Mouse (Mus musculus): ENCODE results near the gene Espn.

Gene Espn

GRCm38 (mm10) chr4:152125161-152126025 lies 26.8 kb downstream of the Espn start:
- DNase-seq (ENCODE audit: low spot score in 2 of 2), result peak; percentile 66 to 82

- no peak for DNase-seq (ENCODE audit: low spot score in 2 of 2)
Observed at GRCm38 (mm10) chr4:152124361-152124961, 27.7 kb downstream of the Espn start.

DNA sequence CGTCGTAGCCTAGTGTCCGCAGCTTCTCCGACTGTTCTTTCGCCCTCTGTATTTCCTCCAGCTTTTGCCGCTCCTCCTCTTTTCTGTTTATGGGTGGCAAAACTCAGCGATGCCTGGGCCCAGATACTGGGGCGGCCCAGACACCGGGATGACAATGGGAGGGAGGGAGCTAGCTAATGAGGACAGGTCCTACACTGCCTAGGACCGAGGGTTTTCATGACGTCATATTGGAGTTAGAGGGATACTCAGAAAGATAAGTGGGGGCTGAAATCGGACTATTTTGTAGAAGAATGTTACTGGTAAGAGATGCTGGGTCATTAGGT lies 31.0 kb downstream of the Espn start:
- DNase-seq (ENCODE audit: low spot score in 2 of 2), result no peak

- DNase-seq (ENCODE audit: low spot score in 2 of 2), result no peak
Observed at GRCm38 (mm10) chr4:152120311-152121182, 31.6 kb downstream of the Espn start.

DNA sequence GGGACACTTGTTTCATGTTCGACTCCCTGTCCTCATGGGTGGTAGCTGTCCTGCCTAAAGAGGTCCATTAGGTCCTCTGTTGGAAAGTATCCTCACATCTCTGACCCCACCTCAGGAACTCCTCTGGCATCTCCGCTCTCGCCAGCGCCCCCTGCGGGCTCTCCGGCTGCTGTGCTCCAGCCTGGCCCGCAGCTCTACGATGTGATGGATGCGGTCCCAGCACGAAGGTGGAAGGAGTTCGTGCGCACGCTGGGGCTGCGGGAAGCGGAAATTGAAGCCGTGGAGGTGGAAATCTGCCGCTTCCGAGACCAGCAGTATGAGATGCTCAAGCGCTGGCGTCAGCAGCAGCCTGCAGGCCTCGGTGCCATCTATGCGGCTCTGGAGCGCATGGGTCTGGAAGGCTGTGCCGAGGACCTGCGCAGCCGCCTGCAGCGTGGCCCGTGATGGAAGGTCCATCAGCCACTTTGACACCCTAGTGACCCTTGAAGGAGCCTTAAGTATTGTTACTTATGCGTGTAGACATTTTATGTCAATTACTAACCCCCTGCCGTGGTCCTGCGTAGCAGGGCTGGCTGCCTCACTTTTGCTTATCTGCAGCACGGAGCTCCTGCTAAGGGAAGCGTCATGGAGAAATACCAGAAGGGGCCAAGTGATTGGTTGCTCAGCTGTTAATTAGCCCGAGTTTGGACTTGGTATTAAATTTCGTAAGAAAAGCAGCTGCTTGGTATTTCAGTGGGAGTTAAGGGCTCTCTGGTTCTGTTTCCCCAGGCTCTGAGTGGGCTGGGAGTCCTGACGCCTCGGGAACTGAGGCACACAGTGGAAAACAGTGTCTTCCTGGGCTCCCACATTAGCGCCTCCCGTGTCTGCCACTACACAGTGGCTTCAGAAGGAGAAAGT lies 32.5 kb downstream of the Espn start:
- DNase-seq (ENCODE audit: low spot score in 2 of 2), result no peak

DNA sequence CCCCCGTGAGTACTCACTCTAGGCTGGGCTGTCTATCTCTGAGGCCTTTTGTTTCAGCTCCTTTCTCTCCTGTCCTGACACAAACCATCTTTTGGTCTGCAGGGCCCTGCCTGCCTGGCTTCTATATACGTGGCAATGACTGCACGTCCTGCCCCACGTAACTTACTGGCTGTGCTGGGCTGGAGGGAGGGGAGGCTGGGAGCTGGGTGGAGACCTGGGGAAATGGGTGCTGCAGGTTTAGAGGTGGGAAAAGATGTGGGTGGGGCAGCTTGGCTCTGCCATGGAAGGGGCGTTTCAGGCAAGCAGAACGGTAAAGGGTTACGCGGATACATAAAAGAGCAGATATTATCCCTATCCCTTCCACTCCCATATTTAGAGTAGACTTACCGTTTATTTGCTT lies 34.6 kb downstream of the Espn start:
- DNase-seq (ENCODE audit: low spot score in 2 of 2), result no peak

DNA sequence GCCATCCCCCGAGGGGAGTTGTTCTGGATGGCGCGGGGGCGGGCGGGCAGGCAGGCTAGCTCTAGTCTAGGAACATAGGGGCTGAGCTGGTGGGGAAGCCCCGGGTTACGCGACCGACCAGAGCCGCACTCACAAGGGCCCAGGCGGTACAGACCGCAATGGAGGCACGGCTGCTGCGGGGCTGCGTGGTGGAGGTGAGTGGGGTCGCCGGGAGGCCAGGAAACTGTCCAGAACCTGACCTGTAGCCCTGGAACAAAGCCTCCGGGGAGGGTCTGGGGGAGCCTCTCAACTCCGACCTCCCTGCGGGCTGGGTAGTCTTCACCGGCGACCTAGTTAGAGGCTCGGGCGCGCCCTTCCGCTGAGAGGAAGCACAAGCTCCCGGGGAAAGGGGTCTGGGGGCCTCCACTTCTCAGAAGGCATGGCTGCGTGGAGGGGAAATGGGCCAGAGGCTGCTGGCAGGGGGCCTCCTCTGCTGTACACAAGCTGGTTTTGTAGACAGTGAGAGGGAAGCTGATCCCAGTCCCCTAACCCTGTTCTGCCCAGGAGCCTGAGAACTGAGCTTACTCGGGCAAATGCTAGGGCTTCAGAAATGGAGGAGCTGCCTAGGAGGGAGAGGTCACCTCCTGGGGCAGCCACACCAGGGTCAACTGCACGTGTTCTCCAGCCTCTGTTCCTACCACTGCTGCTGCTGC lies 36.1 kb downstream of the Espn start, which contains the start of gene Tnfrsf25:
Tnfrsf25 (plus strand) TSS at position 14 of the 692 bp plus-strand sequence.
- no peak for DNase-seq (ENCODE audit: low spot score in 2 of 2)

DNA sequence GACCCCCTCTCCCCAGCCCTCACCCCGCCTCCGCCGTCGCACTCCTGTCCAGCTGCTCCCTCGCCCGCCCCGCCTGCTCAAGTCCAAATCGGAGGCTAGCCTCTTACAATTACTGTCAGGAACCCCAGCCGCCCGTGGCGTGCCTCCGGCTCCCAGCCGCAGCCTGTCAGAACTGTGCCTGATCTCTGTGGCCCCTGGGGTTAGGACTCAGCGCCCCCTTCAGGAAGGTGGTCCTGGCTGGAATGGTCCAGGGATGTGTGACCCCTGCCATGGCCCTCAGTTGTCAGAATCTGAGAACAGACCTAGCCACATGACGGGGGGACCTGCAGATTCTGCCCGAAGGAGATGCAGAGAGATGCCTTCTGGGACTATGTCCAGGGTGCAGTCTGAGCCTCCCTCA lies 38.1 kb downstream of the Espn start:
- no peak for DNase-seq (ENCODE audit: low spot score in 2 of 2)

DNA sequence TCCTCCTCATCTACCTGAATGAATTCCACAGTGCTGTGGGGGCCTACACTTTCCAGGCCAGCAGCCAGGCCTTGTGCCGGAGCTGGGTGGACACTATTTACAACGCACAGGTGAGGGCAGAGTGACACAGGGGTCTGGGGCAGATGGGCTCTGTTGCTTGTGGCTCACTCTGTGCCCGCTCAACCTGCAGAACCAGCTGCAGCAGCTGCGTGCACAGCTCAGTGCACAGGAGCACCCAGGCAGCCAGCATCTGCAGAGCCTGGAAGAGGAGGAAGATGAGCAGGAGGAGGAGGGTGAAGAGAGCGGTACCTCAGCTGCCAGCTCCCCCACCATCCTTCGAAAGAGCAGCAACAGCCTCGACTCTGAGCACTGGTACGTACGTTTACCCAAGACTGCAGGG lies 39.8 kb downstream of the Espn start:
- no peak for DNase-seq (ENCODE audit: low spot score in 2 of 2)

DNA sequence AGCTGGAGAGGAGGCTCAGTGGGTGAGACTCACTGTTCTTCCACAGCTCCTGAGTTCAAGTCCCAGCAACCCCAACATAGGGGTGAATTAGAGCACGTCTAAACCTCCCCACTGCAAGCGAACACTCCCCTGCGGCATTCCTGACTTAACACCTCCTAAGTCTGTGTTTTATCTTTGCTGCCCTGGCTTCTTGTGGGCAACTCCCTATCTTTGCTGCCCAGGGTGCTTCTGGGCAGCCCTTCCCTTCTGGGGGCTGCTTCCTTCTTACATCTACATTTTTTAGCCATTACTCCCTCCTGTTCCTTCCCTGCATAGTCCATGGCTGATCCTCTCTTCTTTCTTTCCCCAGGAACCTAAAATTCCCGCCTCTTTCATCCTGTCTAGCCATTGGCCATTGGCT lies 41.5 kb downstream of the Espn start:
- DNase-seq (ENCODE audit: low spot score in 2 of 2), result no peak

GRCm38 (mm10) chr4:152109509-152109908 lies 42.7 kb downstream of the Espn start:
- DNase-seq (ENCODE audit: low spot score in 2 of 2), result no peak

DNA sequence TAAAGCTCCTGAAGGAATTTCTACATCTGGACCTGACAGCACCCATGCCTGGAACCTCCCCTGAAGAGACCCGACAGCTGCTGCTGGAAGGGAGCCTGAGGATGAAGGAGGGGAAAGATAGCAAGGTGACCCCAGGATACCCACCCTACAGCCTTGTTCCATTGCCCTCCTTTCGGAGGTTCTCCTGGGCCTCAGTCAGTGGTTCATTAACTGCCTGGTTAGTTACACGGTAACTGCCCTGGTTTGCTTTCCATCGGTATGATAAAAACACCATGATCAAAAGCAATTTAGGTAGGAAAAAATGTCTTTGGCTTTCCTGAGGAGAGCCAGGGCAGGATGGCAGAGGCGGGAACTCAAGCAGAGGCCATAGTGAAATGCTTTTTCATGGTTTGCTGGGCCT lies 43.5 kb downstream of the Espn start:
- DNase-seq (ENCODE audit: low spot score in 2 of 2), result no peak

DNA sequence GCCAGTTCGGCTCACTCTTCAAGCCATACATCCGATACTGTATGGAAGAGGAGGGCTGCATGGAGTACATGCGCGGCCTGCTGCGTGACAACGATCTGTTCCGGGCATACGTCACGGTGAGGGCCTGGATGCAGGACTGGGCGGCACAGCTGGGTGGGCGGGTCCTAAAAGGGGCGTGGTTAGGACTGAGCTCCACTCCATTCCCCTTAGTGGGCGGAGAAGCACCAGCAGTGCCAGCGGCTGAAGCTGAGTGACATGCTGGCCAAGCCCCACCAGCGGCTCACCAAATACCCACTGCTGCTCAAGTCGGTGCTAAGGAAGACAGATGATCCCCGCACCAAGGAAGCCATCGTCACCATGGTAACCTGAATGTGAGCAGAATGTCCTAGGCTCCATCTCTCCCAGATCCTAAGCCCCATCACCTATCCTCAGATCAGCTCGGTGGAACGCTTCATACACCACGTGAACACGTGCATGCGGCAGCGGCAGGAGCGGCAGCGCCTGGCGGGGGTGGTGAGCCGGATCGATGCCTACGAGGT lies 44.1 kb downstream of the Espn start:
- DNase-seq (ENCODE audit: low spot score in 2 of 2), result no peak

- no peak for DNase-seq (ENCODE audit: low spot score in 2 of 2)
Observed at GRCm38 (mm10) chr4:152107493-152107892, 44.7 kb downstream of the Espn start.

DNA sequence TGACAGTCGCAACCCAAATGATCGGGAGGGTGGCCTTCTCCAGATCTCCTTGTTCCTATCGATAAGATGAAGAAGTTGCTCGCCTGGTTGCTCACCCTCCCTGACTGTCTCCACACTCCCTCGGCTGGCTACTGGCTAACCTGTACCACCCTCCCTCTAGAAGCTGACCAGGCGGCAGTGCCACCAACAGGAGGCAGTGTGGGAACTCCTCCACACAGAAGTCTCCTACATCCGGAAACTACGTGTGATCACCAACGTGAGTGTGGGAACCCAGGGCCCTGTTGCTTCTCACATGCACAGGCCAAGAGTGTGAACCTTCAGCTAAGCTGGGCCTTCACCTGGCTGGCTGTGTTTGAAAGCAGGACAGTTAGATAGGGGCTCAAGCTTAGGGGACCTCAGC lies 45.4 kb downstream of the Espn start:
- no peak for DNase-seq (ENCODE audit: low spot score in 2 of 2)

DNA sequence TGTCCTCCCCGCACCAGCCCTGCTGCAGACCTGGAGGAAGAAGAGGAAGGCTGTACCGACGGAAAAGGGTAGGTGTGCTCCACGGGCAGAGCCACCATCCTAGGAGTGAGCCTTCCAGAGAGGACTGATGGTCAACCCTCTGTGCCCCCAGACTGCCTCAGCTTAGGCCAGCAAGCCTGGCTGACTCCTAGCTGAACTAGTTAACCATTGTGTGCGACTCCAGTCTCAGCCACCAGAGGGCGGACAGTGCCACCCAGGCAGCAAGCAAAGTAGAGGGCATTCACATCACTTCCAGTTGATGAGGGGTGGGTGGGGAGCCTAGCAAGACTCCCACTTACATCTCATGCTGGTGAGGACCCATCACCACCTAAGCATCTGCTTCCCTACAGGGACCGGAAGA lies 49.1 kb downstream of the Espn start:
- peak in 1 of 2 experiments; percentile 52 for DNase-seq (ENCODE audit: low spot score in 2 of 2)

DNA sequence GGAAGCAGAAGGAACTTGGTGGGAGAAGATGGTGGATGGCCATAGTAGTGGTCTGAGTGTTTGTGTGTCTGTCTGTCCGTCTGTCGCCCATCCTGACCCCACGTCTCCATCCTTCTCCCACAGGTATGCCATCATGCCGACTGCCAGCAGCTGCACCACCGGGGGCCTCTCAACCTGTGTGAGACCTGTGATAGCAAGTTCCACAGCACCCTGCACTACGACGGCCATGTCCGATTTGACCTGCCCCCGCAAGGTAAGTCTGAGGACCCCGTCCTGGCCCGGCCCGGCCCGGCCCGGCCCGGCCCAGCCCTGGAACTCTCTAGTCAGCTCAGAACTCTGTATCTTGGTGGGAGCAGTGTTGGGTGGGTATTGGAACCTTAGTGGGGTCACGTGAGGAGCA lies 50.2 kb downstream of the Espn start:
- DNase-seq (ENCODE audit: low spot score in 2 of 2), result no peak

GRCm38 (mm10) chr4:152101081-152101653 lies 51.0 kb downstream of the Espn start:
- no peak for DNase-seq (ENCODE audit: low spot score in 2 of 2)

GRCm38 (mm10) chr4:152100541-152100940 lies 51.6 kb downstream of the Espn start:
- DNase-seq (ENCODE audit: low spot score in 2 of 2), result no peak
